Mouse (Mus musculus) heart, adult 10 weeks (tissue): ENCODE results near the gene Gm9573. TPM values are rescaled to one million over a fixed set of nuclear protein-coding genes. Genes with fewer than 3 reads are reported as not detected.

Experiments
- polyA plus RNA-seq: library from polyadenylated mRNA; stranded (reverse); fragments of 350-450 nt; fragmentation: Illumina TruSeq; extraction: RNeasy Lipid Tissue Mini Kit (QIAGEN cat#74804); gene quantifications from one replicate; pipeline ENCODE4 v1.2.3, GENCODE M21; 2014; ENCODE audit warnings: low read depth, low replicate concordance

The Gm9573 gene
- polyA plus RNA-seq = not detected

DNA sequence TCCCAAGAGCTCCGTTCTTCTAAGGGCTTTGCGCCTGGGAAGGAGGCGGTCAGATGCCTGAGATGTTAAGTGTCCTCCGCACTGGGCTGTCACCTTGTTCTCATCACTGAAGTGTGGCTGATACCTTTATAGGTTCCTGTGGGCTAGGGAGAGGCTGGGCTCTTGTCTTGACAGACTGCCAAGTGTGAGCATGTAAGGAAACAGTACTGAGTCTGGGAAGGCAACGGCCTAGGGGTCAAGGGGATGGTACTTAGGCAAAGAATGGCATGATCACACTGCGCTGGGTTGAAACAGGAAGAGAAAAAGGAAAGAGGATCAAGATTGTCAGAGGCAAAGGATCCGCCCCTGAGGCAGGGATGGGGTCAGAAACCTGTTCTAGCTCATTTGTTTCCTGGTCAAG, at the start of gene Gm9573:
TSS of gene Gm9573 (minus strand) at position 101 of the 400 bp plus-strand sequence.

GRCm38 (mm10) chr17:35673416-35674035, 47.1 kb upstream of the Gm9573 start, which contains the start of gene Gtf2h4:
Gene Gtf2h4 (minus strand): TSS chr17:35673739.

DNA sequence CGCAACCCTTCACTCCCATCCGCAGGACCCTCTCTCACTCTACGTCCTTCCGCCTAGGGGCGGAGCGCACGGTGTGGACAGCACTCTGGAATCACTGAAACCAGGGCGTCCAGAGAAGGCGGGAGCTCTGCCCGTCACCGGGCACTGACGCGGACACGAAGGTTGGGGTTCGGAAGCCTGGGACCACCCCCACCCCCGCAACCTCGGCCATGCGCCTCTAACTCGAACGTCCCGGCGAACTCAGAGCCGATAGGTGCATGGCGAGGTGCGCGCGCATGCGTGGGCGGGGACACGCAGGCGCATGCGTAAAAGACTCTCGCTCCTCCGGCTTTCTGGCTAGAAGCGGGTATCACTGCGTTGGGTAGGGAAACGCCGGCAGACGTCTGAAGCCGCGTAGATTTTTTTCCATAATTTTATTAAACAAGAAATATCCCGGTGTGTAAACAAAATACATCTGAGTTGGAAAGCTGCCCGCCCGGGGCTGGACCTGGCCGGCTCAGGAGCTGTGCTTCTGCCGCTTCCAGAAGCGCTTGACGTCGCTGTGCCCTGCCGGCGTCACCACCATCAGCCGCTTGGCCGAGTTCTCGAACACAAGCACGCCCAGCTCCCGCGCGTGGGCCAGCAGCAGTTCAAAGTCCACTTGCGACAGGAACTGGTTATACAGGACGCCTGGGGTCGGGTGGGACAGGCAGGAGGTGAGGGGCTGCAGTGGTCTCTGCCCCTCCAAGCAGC, 41.1 kb upstream of the Gm9573 start, which contains the start of gene Vars2:
TSS of gene Vars2 (minus strand) at position 259 of the 732 bp plus-strand sequence.

GRCm38 (mm10) chr17:35643609-35644236, 17.3 kb upstream of the Gm9573 start, which contains the start of gene Mucl3:
Gene Mucl3 (minus strand): TSS chr17:35643695.

GRCm38 (mm10) chr17:35601249-35601648, 25.2 kb downstream of the Gm9573 start, which contains the start of gene Sfta2:
Gene Sfta2 (plus strand): TSS chr17:35601549.

Other genes starting within 250 kb of the Gm9573 start
- gene H2-Q4, start 247.0 kb downstream of the Gm9573 start, polyA plus RNA-seq = 29.8 TPM
- 6.8 TPM for gene H2-Q6, start 201.8 kb downstream of the Gm9573 start, polyA plus RNA-seq
- gene H2-Q7, start 187.5 kb downstream of the Gm9573 start, polyA plus RNA-seq = 9.3 TPM
- 1.7 TPM for gene H2-Q10, start 156.5 kb downstream of the Gm9573 start, polyA plus RNA-seq
- not detected for gene Pou5f1, start 120.6 kb downstream of the Gm9573 start, polyA plus RNA-seq
- gene Tcf19, start 109.8 kb downstream of the Gm9573 start, polyA plus RNA-seq = 2.4 TPM
- 3.0 TPM for gene Cchcr1, start 109.5 kb downstream of the Gm9573 start, polyA plus RNA-seq
- gene Psors1c2, start 93.4 kb downstream of the Gm9573 start, polyA plus RNA-seq = 0.60 TPM
- gene Cdsn, start 74.5 kb downstream of the Gm9573 start, polyA plus RNA-seq = 0.47 TPM
- not detected for gene 2300002M23Rik, start 59.2 kb downstream of the Gm9573 start, polyA plus RNA-seq
- gene Sfta2, start 25.1 kb downstream of the Gm9573 start, polyA plus RNA-seq = not detected
- gene Mucl3, start 17.1 kb upstream of the Gm9573 start, polyA plus RNA-seq = not detected
- 18.8 TPM for gene Vars2, start 41.0 kb upstream of the Gm9573 start, polyA plus RNA-seq
- 17.7 TPM for gene Gtf2h4, start 47.1 kb upstream of the Gm9573 start, polyA plus RNA-seq
- gene Ddr1, start 78.0 kb upstream of the Gm9573 start, polyA plus RNA-seq = 21.4 TPM
- 49.8 TPM for gene Ier3, start 195.0 kb upstream of the Gm9573 start, polyA plus RNA-seq
- gene Flot1, start 196.6 kb upstream of the Gm9573 start, polyA plus RNA-seq = 165 TPM
- gene Tubb5, start 211.7 kb upstream of the Gm9573 start, polyA plus RNA-seq = 61.0 TPM
- 11.2 TPM for gene Mdc1, start 214.9 kb upstream of the Gm9573 start, polyA plus RNA-seq
- 2.1 TPM for gene Nrm, start 234.7 kb upstream of the Gm9573 start, polyA plus RNA-seq
- gene Ppp1r18, start 239.0 kb upstream of the Gm9573 start, polyA plus RNA-seq = 15.0 TPM